ENCODE assay signal across 11 mouse cellular contexts in genomic region chr11:115393721-115394325, GRCm38 (mm10). TPM values are rescaled to one million over a fixed set of nuclear protein-coding genes. Genes with fewer than 3 reads are reported as not detected.
DNase-seq lines count a peak whose midpoint lies in the region; ATAC-seq and TF ChIP-seq lines count a peak whose summit lies in the region.
"Had no signal": no experiment of that assay in that cellular context is flagged by ENCODE, and none has a peak within 500 bp of the region (broad histone marks: within the 10 kb centered on the region; RNA-seq: fewer than 3 reads in every experiment).

No protein-coding gene starts in this region.

- ATAC-seq in kidney, embryonic 15.5 days (replicated peaks; ENCODE audit: low FRiP score), result no peak
- 0 out of 2 replicates have a peak, but pooled peaks have one; percentile 34 for ATAC-seq in embryonic facial prominence, embryonic 11.5 days (replicated peaks; ENCODE audit: insufficient number of reproducible peaks, low FRiP score, low TSS enrichment, low read depth)
- peak; percentile 50; the same call in 1 of the 2 replicates for ATAC-seq in neural tube, embryonic 13.5 days (ENCODE audit: low read depth)
- no peak for ATAC-seq in forebrain, embryonic 12.5 days (ENCODE audit: low FRiP score)

- no peaks in the 10 kb centered on the region for H3K27me3 ChIP-seq in kidney, embryonic 15.5 days
- H3K27me3 ChIP-seq in embryonic facial prominence, embryonic 11.5 days (ENCODE audit: control insufficient read depth, insufficient read depth, low read length), result no peaks in the 10 kb centered on the region
- no peaks in the 10 kb centered on the region for H3K27me3 ChIP-seq in neural tube, embryonic 13.5 days
- H3K27me3 ChIP-seq in forebrain, embryonic 12.5 days, result no peaks in the 10 kb centered on the region

- no peaks in the 10 kb centered on the region for H3K9me3 ChIP-seq in kidney, embryonic 15.5 days (replicated peaks)
- no peaks in the 10 kb centered on the region for H3K9me3 ChIP-seq in embryonic facial prominence, embryonic 11.5 days (replicated peaks; ENCODE audit: control insufficient read depth, low read length)
- H3K9me3 ChIP-seq in neural tube, embryonic 13.5 days, result no peaks in the 10 kb centered on the region
- H3K9me3 ChIP-seq in forebrain, embryonic 12.5 days, result no peaks in the 10 kb centered on the region

- peak overlapping the region; percentile 16 for H3K4me3 ChIP-seq in kidney, embryonic 15.5 days (replicated peaks)
- no peak overlapping the region for H3K4me3 ChIP-seq in embryonic facial prominence, embryonic 11.5 days (ENCODE audit: low read depth, low read length)
- no peak overlapping the region for H3K4me3 ChIP-seq in neural tube, embryonic 13.5 days
- H3K4me3 ChIP-seq in forebrain, embryonic 12.5 days (replicated peaks), result no peak overlapping the region
- no peak overlapping the region for H3K4me3 ChIP-seq in left cerebral cortex, adult 2 months

- H3K4me2 ChIP-seq in kidney, embryonic 15.5 days, result peak overlapping the region; percentile 45
- no peak overlapping the region for H3K4me2 ChIP-seq in embryonic facial prominence, embryonic 11.5 days (ENCODE audit: low read depth, low read length)
- no peak overlapping the region for H3K4me2 ChIP-seq in neural tube, embryonic 13.5 days
- no peak overlapping the region for H3K4me2 ChIP-seq in forebrain, embryonic 12.5 days

- no peak for DNase-seq in kidney, adult 18-20 months
- peak; percentile 77 for DNase-seq in cerebellum, adult 11 months
- DNase-seq in embryonic facial prominence, embryonic 11.5 days (ENCODE audit: low spot score), result no peak
- no peak for DNase-seq in embryo, embryonic 10 days (ENCODE audit: low spot score)
- DNase-seq in left cerebral cortex, adult 2 months (ENCODE audit: extremely low spot score in 1 of 2, low spot score in 2 of 2), result no peak
- DNase-seq: heart, adult 18-20 months; left cerebral cortex, postnatal 4 days; thymus, postnatal 36 days had no signal

- H3K9ac ChIP-seq in kidney, embryonic 15.5 days, result no peak overlapping the region
- no peak overlapping the region for H3K9ac ChIP-seq in embryonic facial prominence, embryonic 11.5 days (replicated peaks; ENCODE audit: low read length)
- H3K9ac ChIP-seq in neural tube, embryonic 13.5 days, result 0 out of 2 replicates have a peak overlapping the region, but pooled peaks have one; percentile 17
- no peak overlapping the region for H3K9ac ChIP-seq in forebrain, embryonic 12.5 days

- WGBS in kidney, embryonic 15.5 days, result 63% methylated on average over 34 of the region's 34 CpGs
- 65% methylated on average over 34 of the region's 34 CpGs for WGBS in embryonic facial prominence, embryonic 11.5 days
- 64% methylated on average over 34 of the region's 34 CpGs for WGBS in neural tube, embryonic 13.5 days
- WGBS in forebrain, embryonic 12.5 days, result 76% methylated on average over 34 of the region's 34 CpGs

- H3K4me1 ChIP-seq in kidney, embryonic 15.5 days, result no peaks in the 10 kb centered on the region
- H3K4me1 ChIP-seq in embryonic facial prominence, embryonic 11.5 days (ENCODE audit: control insufficient read depth, insufficient read depth, low read length), result no peaks in the 10 kb centered on the region
- no peaks in the 10 kb centered on the region for H3K4me1 ChIP-seq in neural tube, embryonic 13.5 days (replicated peaks)
- no peaks in the 10 kb centered on the region for H3K4me1 ChIP-seq in forebrain, embryonic 12.5 days

- H3K36me3 ChIP-seq in kidney, embryonic 15.5 days, result peaks cover 57% of the 10 kb centered on the region
- H3K36me3 ChIP-seq in embryonic facial prominence, embryonic 11.5 days (replicated peaks; ENCODE audit: control insufficient read depth, insufficient read depth, low read depth, low read length), result peaks cover 2% of the 10 kb centered on the region
- H3K36me3 ChIP-seq in neural tube, embryonic 13.5 days, result peaks cover 66% of the 10 kb centered on the region
- H3K36me3 ChIP-seq in forebrain, embryonic 12.5 days (replicated peaks), result peaks cover 71% of the 10 kb centered on the region

- intact Hi-C loops in left cerebral cortex, adult 2 months (cut with DNase I), result no loop called here

- H3K27ac ChIP-seq in kidney, embryonic 15.5 days, result no peak overlapping the region
- no peak overlapping the region for H3K27ac ChIP-seq in embryonic facial prominence, embryonic 11.5 days (replicated peaks; ENCODE audit: low read depth, low read length)
- no peak overlapping the region for H3K27ac ChIP-seq in neural tube, embryonic 13.5 days (replicated peaks)
- no peak overlapping the region for H3K27ac ChIP-seq in forebrain, embryonic 12.5 days
- H3K27ac ChIP-seq in left cerebral cortex, adult 2 months, result no peak overlapping the region

- no peak for TF ChIP-seq CTCF in left cerebral cortex, adult 2 months (IDR thresholded peaks at IDR 0.05)

RNA-seq across cellular contexts. Expression of gene Mrpl58, which starts 9.7 kb away (rescaled TPM):
- 204 and 209 TPM in 2 replicates for polyA plus RNA-seq in kidney, embryonic 15.5 days (2015; fragmentation: Nextera tagmentation; extraction: Ambion mirVana)
- polyA plus RNA-seq in embryonic facial prominence, embryonic 11.5 days (2014; fragmentation: Nextera tagmentation; extraction: Ambion mirVana), result 217 and 221 TPM in 2 replicates
- 182 and 203 TPM in 2 replicates for polyA plus RNA-seq in neural tube, embryonic 13.5 days (2015; fragmentation: Nextera tagmentation; extraction: Ambion mirVana)
- polyA plus RNA-seq in forebrain, embryonic 12.5 days (2016; fragmentation: Nextera tagmentation; extraction: Ambion mirVana), result 222 and 232 TPM in 2 replicates
- total RNA-seq in left cerebral cortex, adult 2 months (2021), result 100 to 1,000 TPM; 113 to 118 TPM

RNA-seq across cellular contexts. Expression of gene Cdr2l, which starts 12.1 kb away (rescaled TPM):
- 10.6 and 10.7 TPM in 2 replicates for polyA plus RNA-seq in kidney, embryonic 15.5 days (2015; fragmentation: Nextera tagmentation; extraction: Ambion mirVana)
- 15.2 and 15.7 TPM in 2 replicates for polyA plus RNA-seq in embryonic facial prominence, embryonic 11.5 days (2014; fragmentation: Nextera tagmentation; extraction: Ambion mirVana)
- polyA plus RNA-seq in neural tube, embryonic 13.5 days (2015; fragmentation: Nextera tagmentation; extraction: Ambion mirVana), result 23.7 and 24.1 TPM in 2 replicates
- polyA plus RNA-seq in forebrain, embryonic 12.5 days (2016; fragmentation: Nextera tagmentation; extraction: Ambion mirVana), result 28.3 and 29.6 TPM in 2 replicates
- 10 to 100 TPM; 25.0 to 26.4 TPM for total RNA-seq in left cerebral cortex, adult 2 months (2021)

RNA-seq across cellular contexts. Expression of gene Atp5h, which starts 25.9 kb away (rescaled TPM):
- polyA plus RNA-seq in kidney, embryonic 15.5 days (2015; fragmentation: Nextera tagmentation; extraction: Ambion mirVana), result 1,004 and 1,083 TPM in 2 replicates
- polyA plus RNA-seq in embryonic facial prominence, embryonic 11.5 days (2014; fragmentation: Nextera tagmentation; extraction: Ambion mirVana), result 893 and 931 TPM in 2 replicates
- 920 and 1,025 TPM in 2 replicates for polyA plus RNA-seq in neural tube, embryonic 13.5 days (2015; fragmentation: Nextera tagmentation; extraction: Ambion mirVana)
- 843 and 857 TPM in 2 replicates for polyA plus RNA-seq in forebrain, embryonic 12.5 days (2016; fragmentation: Nextera tagmentation; extraction: Ambion mirVana)
- 100 to 1,000 TPM; 436 to 465 TPM for total RNA-seq in left cerebral cortex, adult 2 months (2021)

RNA-seq across cellular contexts. Expression of gene Kctd2, which starts 26.1 kb away (rescaled TPM):
- polyA plus RNA-seq in kidney, embryonic 15.5 days (2015; fragmentation: Nextera tagmentation; extraction: Ambion mirVana), result 14.1 and 16.4 TPM in 2 replicates
- polyA plus RNA-seq in embryonic facial prominence, embryonic 11.5 days (2014; fragmentation: Nextera tagmentation; extraction: Ambion mirVana), result 18.8 and 21.0 TPM in 2 replicates
- 22.9 and 23.5 TPM in 2 replicates for polyA plus RNA-seq in neural tube, embryonic 13.5 days (2015; fragmentation: Nextera tagmentation; extraction: Ambion mirVana)
- polyA plus RNA-seq in forebrain, embryonic 12.5 days (2016; fragmentation: Nextera tagmentation; extraction: Ambion mirVana), result 23.9 and 29.8 TPM in 2 replicates
- 10 to 100 TPM; 72.4 to 76.2 TPM for total RNA-seq in left cerebral cortex, adult 2 months (2021)

RNA-seq across cellular contexts. Expression of gene Hid1, which starts 26.3 kb away (rescaled TPM):
- polyA plus RNA-seq in kidney, embryonic 15.5 days (2015; fragmentation: Nextera tagmentation; extraction: Ambion mirVana), result 6.7 and 8.1 TPM in 2 replicates
- 6.9 and 7.1 TPM in 2 replicates for polyA plus RNA-seq in embryonic facial prominence, embryonic 11.5 days (2014; fragmentation: Nextera tagmentation; extraction: Ambion mirVana)
- 41.5 and 44.6 TPM in 2 replicates for polyA plus RNA-seq in neural tube, embryonic 13.5 days (2015; fragmentation: Nextera tagmentation; extraction: Ambion mirVana)
- 33.7 and 36.4 TPM in 2 replicates for polyA plus RNA-seq in forebrain, embryonic 12.5 days (2016; fragmentation: Nextera tagmentation; extraction: Ambion mirVana)
- total RNA-seq in left cerebral cortex, adult 2 months (2021), result 100 to 1,000 TPM; 117 to 121 TPM

Comparison
In these comparisons a context has a peak if more than half of its experiments do, and no peak if none do; other contexts are left out.
1. ATAC-seq: peak in embryonic facial prominence, embryonic 11.5 days (single experiment) and neural tube, embryonic 13.5 days (single experiment); none in kidney, embryonic 15.5 days (single experiment) and forebrain, embryonic 12.5 days (single experiment).